Mouse (Mus musculus): ENCODE measurements around the gene Hmga2. TPM values are rescaled to one million over a fixed set of nuclear protein-coding genes. Genes with fewer than 3 reads are reported as not detected.

Gene Hmga2
- polyA plus RNA-seq, 1 experiment from 2014 or later: 2.6 TPM

DNA sequence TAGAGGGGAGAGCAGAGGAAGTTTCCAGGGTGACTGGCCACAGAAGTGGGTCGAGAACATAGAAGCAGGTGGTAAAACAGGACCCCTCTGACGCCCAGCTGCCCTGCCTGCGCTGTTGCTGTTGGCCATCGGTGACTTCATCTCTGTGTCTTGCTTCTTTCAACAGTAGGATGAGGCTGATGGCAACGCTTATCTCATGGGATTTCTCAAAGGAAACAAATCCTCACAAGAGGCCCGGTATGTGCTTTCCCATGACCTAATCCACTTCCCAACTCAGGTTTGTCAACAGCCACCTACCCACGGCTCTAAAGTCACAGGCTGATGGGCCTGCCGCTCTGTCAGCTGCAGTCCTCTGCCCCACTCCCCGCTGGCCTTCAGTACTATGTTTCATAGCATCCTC lies 52.3 kb downstream of the Hmga2 start:
- no peak overlapping the region for H3K4me2 ChIP-seq (ENCODE audit: low read length)
- H3K36me3 ChIP-seq (ENCODE audit: control insufficient read depth, insufficient read depth, low read length): no peaks in the 10 kb centered on the region
- no peaks in the 10 kb centered on the region for H3K9me3 ChIP-seq (replicated peaks; ENCODE audit: control insufficient read depth, low read length)
- no peak overlapping the region for H3K4me3 ChIP-seq (ENCODE audit: low read depth, low read length)
- DNase-seq (ENCODE audit: low spot score): no peak
- ATAC-seq: no peak
- 88% methylated on average over 9 of the region's 9 CpGs for WGBS
- no peak overlapping the region for H3K9ac ChIP-seq (ENCODE audit: low read length)
- H3K4me1 ChIP-seq (ENCODE audit: control insufficient read depth, insufficient read depth, low read length): peaks cover 33% of the 10 kb centered on the region
- H3K27me3 ChIP-seq (replicated peaks; ENCODE audit: control insufficient read depth, insufficient read depth, low read length): no peaks in the 10 kb centered on the region
- H3K27ac ChIP-seq (ENCODE audit: low read depth, low read length): no peak overlapping the region

DNA sequence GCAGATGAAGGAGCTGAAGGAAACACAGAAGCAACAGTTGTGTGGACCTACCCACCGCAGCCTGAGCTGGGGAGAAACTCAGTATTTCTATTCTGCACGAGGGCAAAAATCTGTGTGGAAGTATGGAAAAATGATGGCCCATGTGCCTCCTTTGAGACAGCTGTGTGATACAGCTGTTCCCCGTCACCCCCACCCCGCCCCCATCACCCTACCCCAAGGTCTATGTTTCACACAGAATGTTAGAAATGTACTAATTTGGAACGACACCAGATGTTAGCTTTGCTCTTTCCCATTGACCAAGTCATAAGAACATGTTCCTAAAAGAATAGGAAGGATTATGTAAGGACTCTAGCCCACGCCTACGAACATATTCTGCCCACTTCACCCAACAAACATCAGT lies 53.0 kb downstream of the Hmga2 start:
- Histone ChIP-seq H3K36me3 (ENCODE audit: control insufficient read depth, insufficient read depth, low read length) (no peaks in the 10 kb centered on the region), H3K27ac (ENCODE audit: low read depth, low read length) (no peak overlapping the region), H3K27me3 (replicated peaks; ENCODE audit: control insufficient read depth, insufficient read depth, low read length) (no peaks in the 10 kb centered on the region), H3K4me2 (ENCODE audit: low read length) (no peak overlapping the region), H3K9me3 (replicated peaks; ENCODE audit: control insufficient read depth, low read length) (no peaks in the 10 kb centered on the region), H3K4me1 (ENCODE audit: control insufficient read depth, insufficient read depth, low read length) (peaks cover 33% of the 10 kb centered on the region), H3K9ac (ENCODE audit: low read length) (no peak overlapping the region), H3K4me3 (ENCODE audit: low read depth, low read length) (no peak overlapping the region)
- 63% methylated on average over 7 of the region's 7 CpGs for WGBS
- ATAC-seq: no peak
- no peak for DNase-seq (ENCODE audit: low spot score)

DNA sequence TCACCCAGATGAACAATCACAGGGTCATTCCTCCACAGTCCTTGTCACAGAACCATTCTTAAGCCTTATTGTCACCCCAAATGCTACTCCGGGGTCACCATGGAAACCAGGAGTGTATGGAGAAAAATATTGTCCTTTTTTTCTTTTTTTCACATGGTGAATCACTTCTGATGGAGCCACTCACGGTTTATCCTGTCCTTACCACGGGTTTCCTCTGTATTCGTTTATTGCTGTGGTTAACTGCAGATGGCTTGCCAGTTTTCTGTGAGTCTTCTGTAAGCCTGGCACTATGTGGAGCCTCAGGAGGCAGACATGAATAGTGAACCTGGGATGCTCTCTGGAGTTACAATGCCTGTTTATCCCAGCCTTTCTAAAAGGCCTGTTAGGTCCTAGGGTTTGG lies 53.4 kb downstream of the Hmga2 start:
- Histone ChIP-seq H3K27ac (ENCODE audit: low read depth, low read length) (no peak overlapping the region), H3K9ac (ENCODE audit: low read length) (no peak overlapping the region), H3K9me3 (replicated peaks; ENCODE audit: control insufficient read depth, low read length) (no peaks in the 10 kb centered on the region), H3K4me1 (ENCODE audit: control insufficient read depth, insufficient read depth, low read length) (peaks cover 32% of the 10 kb centered on the region), H3K36me3 (ENCODE audit: control insufficient read depth, insufficient read depth, low read length) (no peaks in the 10 kb centered on the region), H3K4me2 (ENCODE audit: low read length) (no peak overlapping the region), H3K4me3 (ENCODE audit: low read depth, low read length) (no peak overlapping the region), H3K27me3 (replicated peaks; ENCODE audit: control insufficient read depth, insufficient read depth, low read length) (no peaks in the 10 kb centered on the region)
- DNase-seq (ENCODE audit: low spot score): peak; percentile 44
- WGBS: 41% methylated on average over 4 of the region's 4 CpGs
- ATAC-seq: no peak

DNA sequence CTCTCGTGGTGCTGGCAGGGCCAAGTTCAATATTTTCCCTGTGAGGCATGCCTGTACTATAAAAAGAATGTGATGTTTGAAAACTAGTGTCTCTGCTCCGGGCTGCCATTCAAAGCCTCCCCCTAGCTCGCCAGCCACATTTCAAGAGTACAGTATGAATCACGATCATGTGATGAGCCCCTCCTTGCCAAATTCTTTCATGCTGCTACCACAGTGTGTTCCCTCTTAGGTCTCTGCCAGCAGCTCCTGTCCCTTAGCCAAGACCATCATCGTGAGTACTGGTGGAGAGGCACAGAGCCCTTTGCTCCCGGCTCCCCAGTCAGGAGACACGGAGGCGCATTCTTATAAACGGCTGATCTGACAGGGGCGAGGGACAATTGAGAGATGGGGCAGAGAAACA lies 54.2 kb downstream of the Hmga2 start:
- no peak overlapping the region for H3K4me3 ChIP-seq (ENCODE audit: low read depth, low read length)
- H3K9me3 ChIP-seq (replicated peaks; ENCODE audit: control insufficient read depth, low read length): no peaks in the 10 kb centered on the region
- no peaks in the 10 kb centered on the region for H3K27me3 ChIP-seq (replicated peaks; ENCODE audit: control insufficient read depth, insufficient read depth, low read length)
- DNase-seq (ENCODE audit: low spot score) (peak; percentile 97), ATAC-seq (peak; percentile 85)
- no peak overlapping the region; the same call in 1 of the 2 replicates for H3K4me2 ChIP-seq (ENCODE audit: low read length)
- no peak overlapping the region for H3K9ac ChIP-seq (ENCODE audit: low read length)
- WGBS: 15% methylated on average over 10 of the region's 10 CpGs
- H3K27ac ChIP-seq (ENCODE audit: low read depth, low read length): no peak overlapping the region
- peaks cover 40% of the 10 kb centered on the region for H3K4me1 ChIP-seq (ENCODE audit: control insufficient read depth, insufficient read depth, low read length)
- H3K36me3 ChIP-seq (ENCODE audit: control insufficient read depth, insufficient read depth, low read length): no peaks in the 10 kb centered on the region

DNA sequence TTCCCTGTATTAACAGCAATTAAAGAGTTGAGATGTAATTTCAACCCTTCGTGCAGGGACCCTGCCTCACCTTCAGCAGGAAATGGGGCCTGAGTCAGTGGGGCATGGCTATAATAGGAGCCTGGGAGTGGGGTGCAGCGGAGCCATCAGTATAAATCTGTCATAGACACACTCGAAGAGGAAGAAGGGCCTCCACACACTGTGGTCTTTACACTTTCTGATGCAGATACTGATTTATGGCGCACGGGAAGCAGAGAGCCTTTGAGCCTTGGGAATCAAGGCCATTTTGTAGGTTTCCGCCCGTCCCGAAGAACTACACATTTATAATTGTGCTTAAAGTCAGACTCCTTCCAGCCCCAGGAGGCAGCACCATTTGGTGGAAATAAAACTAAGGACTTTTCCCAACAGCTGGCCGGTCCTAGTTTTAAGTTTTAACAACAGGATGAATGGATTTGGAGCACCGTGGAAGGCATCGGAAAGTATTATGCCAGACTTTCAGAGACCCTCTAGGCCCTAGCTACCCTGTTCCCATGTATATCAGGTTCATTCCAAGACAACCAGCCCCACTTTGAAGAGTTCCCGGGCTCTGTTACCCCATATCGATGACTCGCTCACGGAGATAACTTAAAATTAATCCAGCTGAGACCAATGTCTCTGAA lies 55.2 kb downstream of the Hmga2 start:
- Histone ChIP-seq H3K27ac (ENCODE audit: low read depth, low read length) (no peak overlapping the region), H3K36me3 (ENCODE audit: control insufficient read depth, insufficient read depth, low read length) (no peaks in the 10 kb centered on the region), H3K9ac (ENCODE audit: low read length) (no peak overlapping the region), H3K9me3 (replicated peaks; ENCODE audit: control insufficient read depth, low read length) (no peaks in the 10 kb centered on the region), H3K4me2 (ENCODE audit: low read length) (no peak overlapping the region), H3K4me3 (ENCODE audit: low read depth, low read length) (no peak overlapping the region), H3K27me3 (replicated peaks; ENCODE audit: control insufficient read depth, insufficient read depth, low read length) (no peaks in the 10 kb centered on the region), H3K4me1 (ENCODE audit: control insufficient read depth, insufficient read depth, low read length) (peaks cover 42% of the 10 kb centered on the region)
- no peak for ATAC-seq
- DNase-seq (ENCODE audit: low spot score): no peak
- WGBS: 81% methylated on average over 15 of the region's 15 CpGs

DNA sequence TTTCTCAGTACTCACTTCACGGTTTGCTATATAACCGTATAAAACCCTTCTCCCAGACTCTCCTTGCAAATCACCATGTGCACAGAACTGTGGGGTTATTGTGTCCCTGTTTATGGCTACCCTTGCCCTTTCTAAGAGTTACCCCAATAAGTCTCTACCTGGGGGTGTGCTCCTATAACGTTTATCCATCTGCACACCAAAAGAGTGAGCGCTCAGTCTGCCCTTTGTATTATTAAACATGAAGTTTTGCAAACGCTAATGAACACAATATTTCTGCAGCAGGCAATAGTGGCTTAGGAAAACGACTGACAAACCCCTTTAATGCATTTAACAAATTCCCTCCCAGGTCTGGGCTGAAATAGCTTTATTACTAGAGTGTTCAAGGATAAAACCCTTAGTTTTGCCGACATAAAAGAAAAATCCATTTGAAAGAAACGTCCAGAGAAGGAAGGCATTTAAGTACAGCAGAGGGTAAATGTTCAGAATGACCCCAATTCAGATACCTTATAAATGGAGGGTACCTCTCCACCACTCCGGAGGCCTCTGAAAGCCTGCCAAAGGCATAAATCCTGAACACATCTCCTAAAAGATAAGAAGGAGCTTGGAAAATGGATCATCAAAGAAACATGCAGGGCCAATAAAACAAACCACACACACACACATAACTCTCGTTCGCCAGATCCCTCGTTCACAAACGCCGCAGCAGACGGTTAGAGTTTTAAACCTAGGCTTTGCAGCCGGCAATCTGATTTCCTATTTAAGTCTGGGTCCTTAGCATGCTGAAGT lies 57.3 kb downstream of the Hmga2 start:
- Histone ChIP-seq H3K27me3 (replicated peaks; ENCODE audit: control insufficient read depth, insufficient read depth, low read length) (no peaks in the 10 kb centered on the region), H3K27ac (ENCODE audit: low read depth, low read length) (0 out of 2 replicates have a peak overlapping the region, but pooled peaks have one; percentile 65), H3K9me3 (replicated peaks; ENCODE audit: control insufficient read depth, low read length) (no peaks in the 10 kb centered on the region), H3K4me1 (ENCODE audit: control insufficient read depth, insufficient read depth, low read length) (peaks cover 43% of the 10 kb centered on the region), H3K4me3 (ENCODE audit: low read depth, low read length) (no peak overlapping the region), H3K4me2 (ENCODE audit: low read length) (no peak overlapping the region), H3K36me3 (ENCODE audit: control insufficient read depth, insufficient read depth, low read length) (no peaks in the 10 kb centered on the region), H3K9ac (ENCODE audit: low read length) (no peak overlapping the region)
- DNase-seq (ENCODE audit: low spot score) (no peak), ATAC-seq (no peak)
- WGBS: 31% methylated on average over 16 of the region's 16 CpGs

DNA sequence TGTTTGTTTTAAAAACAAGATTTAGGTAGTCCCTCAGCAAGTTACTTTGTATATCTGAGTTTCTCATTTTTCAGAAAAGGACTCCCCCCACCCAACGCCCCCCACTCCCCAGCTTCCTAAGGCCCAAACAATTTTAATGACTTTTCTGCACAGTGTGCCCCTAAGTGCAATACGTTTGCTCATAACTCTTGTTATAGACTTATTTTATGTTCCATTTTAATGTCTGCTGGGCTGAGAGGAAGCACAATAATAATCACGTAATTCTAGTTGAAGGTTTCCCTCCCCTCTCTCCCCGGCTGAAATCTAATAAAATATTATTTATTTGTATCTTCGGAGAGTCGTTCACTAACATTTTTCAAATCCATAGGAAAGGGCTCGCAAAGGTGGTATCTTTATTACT lies 58.1 kb downstream of the Hmga2 start:
- H3K9ac ChIP-seq (ENCODE audit: low read length): 0 out of 2 replicates have a peak overlapping the region, but pooled peaks have one; percentile 5

DNA sequence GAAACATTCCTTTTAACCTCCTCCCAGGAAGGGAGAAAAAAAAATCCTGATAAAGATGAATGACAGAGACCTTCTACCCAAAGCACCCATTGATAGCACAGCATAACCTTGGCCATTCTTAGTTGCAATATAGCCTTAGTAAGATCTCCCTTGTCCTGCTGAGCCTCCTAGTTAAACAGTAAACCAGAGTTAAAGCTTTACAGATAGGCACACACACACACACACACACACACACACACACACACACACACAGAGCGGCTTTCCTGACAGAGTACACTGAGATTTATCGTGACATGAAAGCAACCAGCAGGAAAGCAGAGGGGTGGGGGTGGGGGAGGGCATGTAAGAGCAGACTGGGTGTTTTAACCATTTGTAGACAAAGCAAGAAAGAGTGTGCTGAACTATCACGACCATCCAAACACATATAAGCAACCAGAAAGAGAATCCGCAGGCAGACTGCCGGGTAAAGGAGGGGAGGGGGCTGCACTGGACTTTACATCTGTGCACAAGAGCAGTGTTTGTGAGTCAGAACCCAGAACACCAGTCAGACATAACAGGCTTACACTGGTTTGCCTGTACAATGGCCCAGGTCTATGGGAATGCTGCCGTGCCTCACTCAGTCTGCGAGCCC lies 58.7 kb downstream of the Hmga2 start:
- Histone ChIP-seq H3K27me3 (replicated peaks; ENCODE audit: control insufficient read depth, insufficient read depth, low read length) (no peaks in the 10 kb centered on the region), H3K36me3 (ENCODE audit: control insufficient read depth, insufficient read depth, low read length) (no peaks in the 10 kb centered on the region), H3K4me2 (ENCODE audit: low read length) (peak overlapping the region; percentile 28), H3K27ac (ENCODE audit: low read depth, low read length) (peak overlapping the region; percentile 65), H3K4me1 (ENCODE audit: control insufficient read depth, insufficient read depth, low read length) (peaks cover 42% of the 10 kb centered on the region), H3K9me3 (replicated peaks; ENCODE audit: control insufficient read depth, low read length) (no peaks in the 10 kb centered on the region), H3K9ac (ENCODE audit: low read length) (0 out of 2 replicates have a peak overlapping the region, but pooled peaks have one; percentile 5), H3K4me3 (ENCODE audit: low read depth, low read length) (no peak overlapping the region)
- WGBS: 0% methylated on average over 7 of the region's 7 CpGs
- DNase-seq (ENCODE audit: low spot score) (peak; percentile 61), ATAC-seq (peak; percentile 45)

More for the DNA sequence above, 58.1 kb downstream of the Hmga2 start:
- Histone ChIP-seq H3K9me3 (replicated peaks; ENCODE audit: control insufficient read depth, low read length) (no peaks in the 10 kb centered on the region), H3K27ac (ENCODE audit: low read depth, low read length) (peak overlapping the region; percentile 65), H3K36me3 (ENCODE audit: control insufficient read depth, insufficient read depth, low read length) (no peaks in the 10 kb centered on the region), H3K27me3 (replicated peaks; ENCODE audit: control insufficient read depth, insufficient read depth, low read length) (no peaks in the 10 kb centered on the region), H3K4me1 (ENCODE audit: control insufficient read depth, insufficient read depth, low read length) (peaks cover 43% of the 10 kb centered on the region), H3K4me3 (ENCODE audit: low read depth, low read length) (no peak overlapping the region), H3K4me2 (ENCODE audit: low read length) (no peak overlapping the region)
- DNase-seq (ENCODE audit: low spot score) (no peak), ATAC-seq (no peak)
- 45% methylated on average over 7 of the region's 7 CpGs for WGBS

Measured in forebrain, embryonic 14.5 days (tissue).